Mouse (Mus musculus) neural tube, embryonic 13.5 days (tissue): ENCODE measurements at regions not wholly inside any gene's neighbourhood (a gene's known extent, or its start where the extent isn't known, plus 50 kb on each side); places are given as distances from the start of the nearest gene placed in this dataset.

Source experiments
- ATAC-seq: fragments of 200-750 bp; cut with Nextera tagmentation; 2 replicates; pipeline ENCODE4 v1.8.0; 2017; ENCODE audit warnings: low read depth, mild to moderate bottlenecking, moderate TSS enrichment, moderate library complexity
- H3K27ac ChIP-seq: fragments of 300-500 bp; sonication (generic); replicated peaks from 2 replicates; pipeline ENCODE4 v1.5.1; 2015; ENCODE audit warnings: moderate library complexity, mild to moderate bottlenecking, inconsistent platforms
- H3K27me3 ChIP-seq: fragments of 300-500 bp; sonication (generic); 2 replicates; pipeline ENCODE4 v1.6.1; 2015; ENCODE audit warnings: mild to moderate bottlenecking, inconsistent platforms
- H3K36me3 ChIP-seq: fragments of 300-500 bp; sonication (generic); 2 replicates; pipeline ENCODE4 v1.6.1; 2015; ENCODE audit warnings: mild to moderate bottlenecking, inconsistent platforms
- H3K4me1 ChIP-seq: fragments of 300-500 bp; sonication (generic); replicated peaks from 2 replicates; pipeline ENCODE4 v1.6.1; 2015; ENCODE audit warnings: inconsistent platforms
- H3K4me2 ChIP-seq: fragments of 300-500 bp; sonication (generic); 2 replicates; pipeline ENCODE4 v1.6.1; 2015; ENCODE audit warnings: inconsistent platforms, mild to moderate bottlenecking, moderate library complexity
- H3K4me3 ChIP-seq: fragments of 300-500 bp; sonication (generic); 2 replicates; pipeline ENCODE4 v1.5.1; 2015; ENCODE audit warnings: mild to moderate bottlenecking, inconsistent platforms
- H3K9ac ChIP-seq: fragments of 300-500 bp; sonication (generic); 2 replicates; pipeline ENCODE4 v1.6.1; 2015; ENCODE audit warnings: moderate library complexity, mild to moderate bottlenecking, inconsistent platforms
- H3K9me3 ChIP-seq: fragments of 300-500 bp; sonication (generic); 2 replicates; pipeline ENCODE4 v1.6.1; 2016; ENCODE audit warnings: inconsistent platforms
- WGBS: fragments of 180-500 bp; shearing (Covaris S2); methylation state at CpG from one replicate; pipeline ENCODE4 v1.1.7; 2015; 5-methylcytosine and 5-hydroxymethylcytosine counted together

DNA sequence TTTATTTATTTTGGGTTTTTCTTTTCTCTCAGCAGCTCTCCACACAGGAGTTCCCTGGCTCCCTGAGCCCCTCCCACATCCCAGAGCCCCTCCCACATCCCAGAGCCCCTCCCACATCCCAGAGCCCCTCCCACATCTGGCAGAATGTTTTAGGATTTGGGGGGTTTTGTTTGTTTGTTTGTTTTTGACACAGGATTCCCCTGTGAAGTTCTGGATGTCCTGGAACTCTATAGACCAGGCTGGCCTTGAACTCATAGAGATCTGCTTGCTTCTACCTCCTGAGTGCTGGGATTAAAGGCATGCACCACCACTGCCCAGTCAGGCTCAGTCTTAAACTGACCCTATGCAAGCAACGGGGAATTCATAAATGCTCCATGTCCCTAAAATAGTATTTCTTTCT lies 100.2 kb downstream of the 1700001O22Rik start:
- Histone ChIP-seq H3K9me3 (no peaks in the 10 kb centered on the region; the same call in 1 of the 2 replicates), H3K4me3 (no peak overlapping the region), H3K9ac (no peak overlapping the region), H3K27ac (no peak overlapping the region; the same call in 1 of the 2 replicates), H3K36me3 (no peaks in the 10 kb centered on the region), H3K4me1 (peaks cover 53% of the 10 kb centered on the region), H3K27me3 (no peaks in the 10 kb centered on the region), H3K4me2 (no peak overlapping the region)
- 90% methylated on average over 1 of the region's 1 CpGs for WGBS
- no peak for ATAC-seq

DNA sequence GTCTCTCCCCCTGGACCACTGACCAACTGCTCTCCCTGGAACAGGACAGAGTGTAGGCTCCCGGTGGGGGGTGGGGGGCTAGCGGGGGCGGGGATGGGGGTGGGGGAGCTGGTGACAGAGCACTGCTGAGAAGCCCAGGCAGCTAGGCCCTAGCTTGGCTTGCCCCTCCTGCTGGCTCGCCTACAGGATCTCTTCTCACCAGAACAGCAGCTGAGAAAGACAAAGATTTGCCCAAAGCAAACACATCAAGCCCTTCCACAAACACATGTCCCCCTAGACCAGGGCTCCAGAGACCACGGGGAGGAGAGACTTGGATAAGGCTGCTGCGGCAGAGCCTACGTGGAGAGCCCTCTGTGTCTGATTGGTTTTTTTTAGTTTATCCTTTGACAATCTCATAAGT lies 100.8 kb downstream of the 1700001O22Rik start:
- no peak overlapping the region for H3K4me2 ChIP-seq
- H3K9ac ChIP-seq, result 0 out of 2 replicates have a peak overlapping the region, but pooled peaks have one; percentile 22
- H3K27ac ChIP-seq, result peak overlapping the region; percentile 76
- no peaks in the 10 kb centered on the region; the same call in 1 of the 2 replicates for H3K9me3 ChIP-seq
- ATAC-seq, result no peak
- H3K4me1 ChIP-seq, result peaks cover 52% of the 10 kb centered on the region
- no peaks in the 10 kb centered on the region for H3K36me3 ChIP-seq
- H3K4me3 ChIP-seq, result no peak overlapping the region
- 14% methylated on average over 7 of the region's 7 CpGs for WGBS
- H3K27me3 ChIP-seq, result no peaks in the 10 kb centered on the region

DNA sequence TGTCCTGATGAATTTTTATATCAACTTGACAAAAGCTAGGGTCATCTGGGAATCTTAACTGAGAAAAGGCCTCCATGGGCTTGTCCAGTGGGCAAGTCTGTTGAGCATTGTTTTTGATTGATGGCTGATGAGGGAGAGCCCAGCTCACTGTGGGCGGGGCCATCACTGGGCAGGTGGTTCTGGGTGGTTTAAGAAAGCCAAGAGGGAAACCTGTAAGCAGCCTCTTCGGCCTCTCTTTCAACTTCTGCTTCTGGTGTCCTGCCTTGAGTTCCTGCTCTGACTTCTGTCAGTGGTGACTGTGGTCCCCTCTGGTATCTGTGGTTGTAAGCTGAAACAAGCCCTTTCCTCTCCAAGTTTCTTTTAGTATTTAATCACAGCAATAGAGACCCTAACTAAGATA lies 102.6 kb downstream of the 1700001O22Rik start:
- WGBS, result 94% methylated on average over 2 of the region's 2 CpGs
- no peak overlapping the region for H3K4me2 ChIP-seq
- H3K9ac ChIP-seq, result no peak overlapping the region
- no peak for ATAC-seq
- no peaks in the 10 kb centered on the region for H3K36me3 ChIP-seq
- H3K9me3 ChIP-seq, result no peaks in the 10 kb centered on the region; the same call in 1 of the 2 replicates
- no peak overlapping the region for H3K27ac ChIP-seq
- peaks cover 53% of the 10 kb centered on the region for H3K4me1 ChIP-seq
- H3K27me3 ChIP-seq, result no peaks in the 10 kb centered on the region
- H3K4me3 ChIP-seq, result no peak overlapping the region

GRCm38 (mm10) chr2:30700471-30700870 lies 103.0 kb downstream of the 1700001O22Rik start:
- no peak overlapping the region for H3K9ac ChIP-seq
- no peak for ATAC-seq
- WGBS, result 100% methylated on average over 1 of the region's 1 CpGs
- no peaks in the 10 kb centered on the region for H3K36me3 ChIP-seq
- H3K4me2 ChIP-seq, result no peak overlapping the region
- H3K4me1 ChIP-seq, result peaks cover 54% of the 10 kb centered on the region
- H3K27ac ChIP-seq, result peak overlapping the region; percentile 85
- no peaks in the 10 kb centered on the region; the same call in 1 of the 2 replicates for H3K9me3 ChIP-seq
- H3K4me3 ChIP-seq, result no peak overlapping the region
- H3K27me3 ChIP-seq, result no peaks in the 10 kb centered on the region

GRCm38 (mm10) chr2:30699797-30700454 lies 103.5 kb downstream of the 1700001O22Rik start:
- Histone ChIP-seq H3K4me2 (peak overlapping the region; percentile 31; the same call in 1 of the 2 replicates), H3K9ac (peak overlapping the region; percentile 9; the same call in 1 of the 2 replicates), H3K9me3 (no peaks in the 10 kb centered on the region; the same call in 1 of the 2 replicates), H3K36me3 (no peaks in the 10 kb centered on the region), H3K4me3 (no peak overlapping the region), H3K27ac (peak overlapping the region; percentile 85), H3K27me3 (no peaks in the 10 kb centered on the region), H3K4me1 (peaks cover 59% of the 10 kb centered on the region)
- ATAC-seq, result peak; percentile 84
- WGBS, result 39% methylated on average over 6 of the region's 6 CpGs

- WGBS, result 71% methylated on average over 6 of the region's 6 CpGs
- H3K36me3 ChIP-seq, result no peaks in the 10 kb centered on the region
- no peaks in the 10 kb centered on the region for H3K27me3 ChIP-seq
- ATAC-seq, result no peak
- peaks cover 67% of the 10 kb centered on the region for H3K4me1 ChIP-seq
- H3K27ac ChIP-seq, result peak overlapping the region; percentile 61; the same call in 1 of the 2 replicates
- no peak overlapping the region for H3K4me3 ChIP-seq
- no peak overlapping the region for H3K4me2 ChIP-seq
- H3K9ac ChIP-seq, result 0 out of 2 replicates have a peak overlapping the region, but pooled peaks have one; percentile 22
- no peaks in the 10 kb centered on the region for H3K9me3 ChIP-seq
Measured at GRCm38 (mm10) chr2:30698758-30699535, 104.1 kb downstream of the Cstad start.

DNA sequence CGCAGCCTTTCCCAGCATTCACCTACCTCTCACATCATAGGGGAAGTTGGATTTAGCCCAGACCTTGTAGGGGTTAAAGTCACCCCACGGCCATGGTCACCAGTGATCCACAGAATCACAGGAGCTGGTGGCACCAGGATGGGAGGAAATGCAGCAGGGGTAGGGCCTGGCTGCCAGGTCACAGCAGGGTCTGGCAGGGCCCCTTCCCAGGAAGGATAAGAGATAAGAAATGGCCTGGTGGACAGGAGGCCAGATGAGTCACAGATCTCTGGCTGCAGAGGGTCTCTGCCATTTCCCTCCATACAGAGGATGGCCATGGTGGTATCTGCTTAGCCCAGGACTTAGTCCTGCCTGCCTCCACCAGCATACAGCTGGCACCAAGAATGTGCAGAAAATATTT lies 103.0 kb downstream of the Cstad start:
- Histone ChIP-seq H3K4me1 (peaks cover 74% of the 10 kb centered on the region), H3K27me3 (no peaks in the 10 kb centered on the region), H3K27ac (peak overlapping the region; percentile 71), H3K36me3 (no peaks in the 10 kb centered on the region), H3K9me3 (no peaks in the 10 kb centered on the region), H3K9ac (no peak overlapping the region), H3K4me2 (no peak overlapping the region), H3K4me3 (no peak overlapping the region)
- 86% methylated on average over 2 of the region's 2 CpGs for WGBS
- no peak for ATAC-seq

DNA sequence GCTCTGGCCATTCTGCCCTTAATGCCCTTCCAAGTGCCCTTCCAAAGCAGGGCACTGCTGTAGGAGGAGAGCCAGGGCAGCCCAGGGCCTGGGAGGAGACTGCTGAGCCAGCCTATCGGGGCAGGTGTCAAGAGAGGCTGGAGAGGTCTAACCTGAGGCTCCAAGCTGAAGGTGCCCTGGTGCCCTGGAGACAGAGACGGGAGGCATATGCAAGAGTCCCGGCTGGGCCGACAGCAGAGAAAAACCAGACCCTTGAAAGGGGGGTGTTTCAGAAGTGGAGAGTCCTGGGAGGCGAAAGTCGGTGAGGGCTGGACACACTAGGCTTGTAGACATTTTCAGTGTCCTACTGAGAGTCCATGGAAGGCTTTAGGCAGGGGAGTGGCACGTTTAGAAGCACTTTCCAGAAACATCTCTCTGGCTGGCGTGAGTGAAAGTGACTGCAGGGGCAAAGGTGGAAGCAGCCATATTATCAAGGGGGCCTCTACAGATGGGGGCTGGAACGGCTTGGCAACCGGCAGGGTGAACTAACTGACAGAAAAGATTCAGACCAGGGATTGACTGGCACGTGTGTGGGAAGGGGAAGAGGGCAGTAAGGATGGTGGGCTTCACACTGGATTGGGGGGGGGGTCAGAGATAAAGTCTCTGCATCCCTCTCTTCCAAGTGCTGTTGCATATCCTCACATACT lies 101.1 kb downstream of the Cstad start:
- Histone ChIP-seq H3K27me3 (no peaks in the 10 kb centered on the region), H3K4me1 (peaks cover 85% of the 10 kb centered on the region), H3K9ac (peak overlapping the region; percentile 43), H3K4me3 (no peak overlapping the region), H3K9me3 (no peaks in the 10 kb centered on the region), H3K36me3 (no peaks in the 10 kb centered on the region), H3K4me2 (no peak overlapping the region), H3K27ac (peak overlapping the region; percentile 100)
- 60% methylated on average over 11 of the region's 11 CpGs for WGBS
- ATAC-seq, result no peak

DNA sequence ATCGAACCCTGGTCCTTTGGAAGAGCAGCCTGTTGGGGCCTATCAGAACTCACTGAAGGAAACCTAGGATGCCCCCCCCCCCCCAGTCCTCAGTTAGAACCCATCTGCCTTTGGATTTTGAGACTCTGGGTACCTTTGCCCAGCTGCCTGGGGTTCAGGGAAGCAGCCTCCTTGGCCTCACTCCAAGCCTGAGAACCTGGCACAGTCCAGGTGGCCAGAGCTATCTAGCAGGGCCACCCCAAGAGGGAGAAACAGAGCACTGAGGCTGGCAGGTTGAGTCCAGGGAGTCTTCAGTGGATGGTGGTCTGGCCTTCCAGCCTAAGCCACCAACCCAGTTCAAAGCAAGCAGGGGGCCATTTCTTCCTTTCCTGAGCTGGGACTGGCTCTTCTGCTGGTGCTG lies 100.2 kb downstream of the Cstad start:
- peak overlapping the region; percentile 27; the same call in 1 of the 2 replicates for H3K9ac ChIP-seq
- no peaks in the 10 kb centered on the region for H3K36me3 ChIP-seq

GRCm38 (mm10) chr2:30693206-30694035 lies 98.6 kb downstream of the Cstad start:
- peak overlapping the region; percentile 100 for H3K27ac ChIP-seq
- H3K9me3 ChIP-seq, result no peaks in the 10 kb centered on the region
- H3K27me3 ChIP-seq, result no peaks in the 10 kb centered on the region
- no peaks in the 10 kb centered on the region for H3K36me3 ChIP-seq
- peak overlapping the region; percentile 83 for H3K9ac ChIP-seq
- peak; percentile 83 for ATAC-seq
- peak overlapping the region; percentile 61 for H3K4me2 ChIP-seq
- under 1% methylated on average over 41 of the region's 41 CpGs for WGBS
- H3K4me1 ChIP-seq, result peaks cover 80% of the 10 kb centered on the region
- peak overlapping the region; percentile 37 for H3K4me3 ChIP-seq

More for the DNA sequence above, 100.2 kb downstream of the Cstad start:
- no peak for ATAC-seq
- no peaks in the 10 kb centered on the region for H3K9me3 ChIP-seq
- 73% methylated on average over 1 of the region's 1 CpGs for WGBS
- H3K4me2 ChIP-seq, result no peak overlapping the region
- H3K27ac ChIP-seq, result peak overlapping the region; percentile 100
- H3K4me1 ChIP-seq, result peaks cover 88% of the 10 kb centered on the region
- H3K4me3 ChIP-seq, result no peak overlapping the region
- no peaks in the 10 kb centered on the region for H3K27me3 ChIP-seq

DNA sequence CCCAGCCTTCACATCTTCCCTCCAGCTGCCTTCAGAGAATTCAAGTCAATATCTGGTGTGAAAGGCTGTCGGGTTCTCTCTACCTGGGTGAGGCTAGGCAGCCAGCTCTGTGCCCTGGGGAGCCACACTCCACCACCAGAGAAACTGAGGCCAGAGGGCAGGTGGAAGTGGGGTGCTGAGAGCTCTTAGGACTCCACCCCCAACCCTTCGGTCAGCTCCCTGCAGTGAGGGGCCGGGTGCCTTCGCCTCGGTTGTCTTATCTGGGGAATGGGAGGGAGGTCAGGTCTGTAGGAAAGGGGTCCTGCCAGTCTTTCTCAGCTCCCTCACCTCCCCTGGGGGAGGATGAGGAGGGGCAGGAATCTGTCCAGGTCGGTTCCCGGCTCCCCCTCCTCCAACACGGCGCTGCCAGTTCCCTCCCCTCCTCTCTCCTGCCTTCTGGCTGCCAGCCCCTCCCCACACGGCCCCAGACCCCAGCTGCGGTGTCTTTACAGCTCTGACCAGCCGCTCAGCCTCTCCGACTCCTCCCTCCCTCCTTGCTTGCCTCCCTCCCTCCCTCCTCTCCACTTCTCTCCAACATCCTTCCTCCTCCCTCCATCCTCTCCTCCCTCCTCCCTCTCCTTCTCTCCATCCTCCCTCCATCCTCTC lies 97.8 kb downstream of the Cstad start:
- Histone ChIP-seq H3K4me3 (peak overlapping the region; percentile 17), H3K9me3 (no peaks in the 10 kb centered on the region), H3K36me3 (no peaks in the 10 kb centered on the region), H3K27me3 (no peaks in the 10 kb centered on the region), H3K4me1 (peaks cover 77% of the 10 kb centered on the region), H3K9ac (peak overlapping the region; percentile 83), H3K4me2 (peak overlapping the region; percentile 61), H3K27ac (peak overlapping the region; percentile 100)
- 4% methylated on average over 10 of the region's 13 CpGs for WGBS
- ATAC-seq, result peak; percentile 85
